Mouse (Mus musculus): ENCODE data around the gene Wfikkn1. TPM values are rescaled to one million over a fixed set of nuclear protein-coding genes. Genes with fewer than 3 reads are reported as not detected.

Wfikkn1 gene
- 0.78 and 1.0 TPM in 2 replicates for total RNA-seq (2017)

GRCm38 (mm10) chr17:25880196-25880910 lies at the start of gene Wfikkn1:
TSS of gene Wfikkn1 (minus strand) at chr17:25880858.
- ATAC-seq (replicated peaks; ENCODE audit: low read depth, poor library complexity, severe bottlenecking): no peak

GRCm38 (mm10) chr17:25925348-25925747 lies 44.7 kb upstream of the Wfikkn1 start:
- ATAC-seq (replicated peaks; ENCODE audit: low read depth, poor library complexity, severe bottlenecking): no peak

- no peak for ATAC-seq (replicated peaks; ENCODE audit: low read depth, poor library complexity, severe bottlenecking)
These were observed 41.5 kb upstream of the Wfikkn1 start for GRCm38 (mm10) chr17:25922120-25922519.

GRCm38 (mm10) chr17:25919786-25920642 lies 39.4 kb upstream of the Wfikkn1 start:
- ATAC-seq (replicated peaks; ENCODE audit: low read depth, poor library complexity, severe bottlenecking): peak; percentile 87

- ATAC-seq (replicated peaks; ENCODE audit: low read depth, poor library complexity, severe bottlenecking): no peak
These were observed 38.6 kb upstream of the Wfikkn1 start, which contains the start of gene Rab40c for GRCm38 (mm10) chr17:25919144-25919785. TSS of gene Rab40c (minus strand) at chr17:25919727.

GRCm38 (mm10) chr17:25918037-25918750 lies 37.5 kb upstream of the Wfikkn1 start:
- ATAC-seq (replicated peaks; ENCODE audit: low read depth, poor library complexity, severe bottlenecking): no peak

- no peak for ATAC-seq (replicated peaks; ENCODE audit: low read depth, poor library complexity, severe bottlenecking)
These were observed 36.4 kb upstream of the Wfikkn1 start for GRCm38 (mm10) chr17:25916931-25917647.

- no peak for ATAC-seq (replicated peaks; ENCODE audit: low read depth, poor library complexity, severe bottlenecking)
These were observed 33.6 kb upstream of the Wfikkn1 start for GRCm38 (mm10) chr17:25914295-25914694.

GRCm38 (mm10) chr17:25913877-25914275 lies 33.2 kb upstream of the Wfikkn1 start:
- peak; percentile 71 for ATAC-seq (replicated peaks; ENCODE audit: low read depth, poor library complexity, severe bottlenecking)

- ATAC-seq (replicated peaks; ENCODE audit: low read depth, poor library complexity, severe bottlenecking): no peak
These were observed 32.7 kb upstream of the Wfikkn1 start for GRCm38 (mm10) chr17:25913186-25913876.

- ATAC-seq (replicated peaks; ENCODE audit: low read depth, poor library complexity, severe bottlenecking): peak; percentile 43; the same call in 1 of the 2 replicates
These were observed 31.2 kb upstream of the Wfikkn1 start for GRCm38 (mm10) chr17:25911816-25912215.

- ATAC-seq (replicated peaks; ENCODE audit: low read depth, poor library complexity, severe bottlenecking): no peak
These were observed 27.0 kb upstream of the Wfikkn1 start for GRCm38 (mm10) chr17:25907640-25908039.

- no peak for ATAC-seq (replicated peaks; ENCODE audit: low read depth, poor library complexity, severe bottlenecking)
These were observed 22.4 kb upstream of the Wfikkn1 start for GRCm38 (mm10) chr17:25903061-25903460.

GRCm38 (mm10) chr17:25900193-25900592 lies 19.5 kb upstream of the Wfikkn1 start:
- ATAC-seq (replicated peaks; ENCODE audit: low read depth, poor library complexity, severe bottlenecking): no peak

- ATAC-seq (replicated peaks; ENCODE audit: low read depth, poor library complexity, severe bottlenecking): no peak
These were observed 15.2 kb upstream of the Wfikkn1 start for GRCm38 (mm10) chr17:25895891-25896290.

- no peak for ATAC-seq (replicated peaks; ENCODE audit: low read depth, poor library complexity, severe bottlenecking)
These were observed 14.8 kb upstream of the Wfikkn1 start for GRCm38 (mm10) chr17:25895415-25895814.

- ATAC-seq (replicated peaks; ENCODE audit: low read depth, poor library complexity, severe bottlenecking): peak; percentile 95
These were observed 13.4 kb upstream of the Wfikkn1 start for GRCm38 (mm10) chr17:25893975-25894617.

GRCm38 (mm10) chr17:25888837-25889236 lies 8.2 kb upstream of the Wfikkn1 start:
- ATAC-seq (replicated peaks; ENCODE audit: low read depth, poor library complexity, severe bottlenecking): no peak

Data from common myeloid progenitor, adult 5-6 weeks (primary cell).